Mouse (Mus musculus) embryonic facial prominence, embryonic 15.5 days (tissue): Measurements from ENCODE around the gene Fbxo47. TPM values are rescaled to one million over a fixed set of nuclear protein-coding genes. Genes with fewer than 3 reads are reported as not detected.
A peak's percentile ranks its signal among the peaks of the same experiment; 100 is the strongest.

Source experiments
- ATAC-seq: fragments of 200-750 bp; cut with Nextera tagmentation; 2 replicates; pipeline ENCODE4 v1.8.0; 2017; ENCODE audit warnings: low read depth, moderate TSS enrichment; ENCODE audit not compliant: insufficient number of reproducible peaks, low FRiP score, low TSS enrichment
- H3K27ac ChIP-seq: fragments of 300-500 bp; sonication (generic); replicated peaks from 2 replicates; pipeline ENCODE4 v1.5.1; 2015; ENCODE audit warnings: mild to moderate bottlenecking, inconsistent platforms
- H3K27me3 ChIP-seq: fragments of 300-500 bp; sonication (generic); 2 replicates; pipeline ENCODE4 v1.6.1; 2015; ENCODE audit warnings: inconsistent platforms
- H3K36me3 ChIP-seq: fragments of 300-500 bp; sonication (generic); 2 replicates; pipeline ENCODE4 v1.6.1; 2015; ENCODE audit warnings: mild to moderate bottlenecking, inconsistent platforms
- H3K4me1 ChIP-seq: fragments of 300-500 bp; sonication (generic); 2 replicates; pipeline ENCODE4 v1.6.1; 2015; ENCODE audit warnings: inconsistent platforms
- H3K4me2 ChIP-seq: fragments of 300-500 bp; sonication (generic); replicated peaks from 2 replicates; pipeline ENCODE4 v1.6.1; 2015; ENCODE audit warnings: mild to moderate bottlenecking, inconsistent platforms
- H3K4me3 ChIP-seq: fragments of 300-500 bp; sonication (generic); replicated peaks from 2 replicates; pipeline ENCODE4 v1.5.1; 2015; ENCODE audit warnings: mild to moderate bottlenecking, inconsistent platforms
- H3K9ac ChIP-seq: fragments of 300-500 bp; sonication (generic); 2 replicates; pipeline ENCODE4 v1.6.1; 2015; ENCODE audit warnings: inconsistent platforms
- H3K9me3 ChIP-seq: fragments of 300-500 bp; sonication (generic); replicated peaks from 2 replicates; pipeline ENCODE4 v1.6.1; 2016; ENCODE audit warnings: inconsistent platforms
- WGBS: fragments of 180-500 bp; shearing (Covaris S2); methylation state at CpG from one replicate; pipeline ENCODE4 v1.1.7; 2015; 5-methylcytosine and 5-hydroxymethylcytosine counted together
- polyA plus RNA-seq: library from polyadenylated mRNA; unstranded; fragments of >200 nt; fragmentation: Nextera tagmentation; extraction: Ambion mirVana; gene quantifications from 2 replicates; pipeline ENCODE4 v1.2.1, GENCODE M21; 2015

Gene Fbxo47
- polyA plus RNA-seq, 1 experiment from 2014 or later: 0.57 TPM

DNA sequence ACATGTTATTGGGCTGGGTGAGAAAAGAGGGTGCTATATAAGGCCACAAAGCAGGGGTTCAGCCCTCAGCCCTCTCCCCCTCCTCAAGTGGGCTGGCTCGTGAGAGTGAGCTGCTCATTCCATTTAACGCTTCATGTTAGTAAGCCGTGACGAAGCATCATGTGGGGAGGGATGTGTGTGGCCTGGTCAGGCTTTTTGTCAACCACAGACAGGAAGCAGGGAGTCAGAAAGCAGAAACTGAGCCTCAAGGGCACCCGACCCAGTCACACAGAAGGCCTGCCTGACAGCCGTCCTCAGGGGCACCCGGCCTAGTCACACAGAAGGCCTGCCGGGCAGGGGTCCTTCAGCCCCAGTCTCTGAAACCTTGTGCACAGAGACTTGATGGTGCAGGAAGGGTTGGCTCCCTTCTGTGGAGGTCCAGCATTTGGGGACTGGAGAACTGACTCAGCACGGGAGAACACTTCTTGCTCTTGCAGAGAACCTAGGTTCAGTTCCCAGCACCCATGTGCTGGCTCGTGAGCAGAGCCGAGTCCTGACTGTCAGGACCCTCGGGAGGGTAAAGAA lies 54.0 kb downstream of the Fbxo47 start:
- Histone ChIP-seq H3K36me3 (peaks cover 74% of the 10 kb centered on the region), H3K9ac (no peak overlapping the region), H3K27ac (no peak overlapping the region), H3K4me1 (0 out of 2 replicates have a peak, but pooled peaks cover 4% of the 10 kb centered on the region), H3K4me2 (no peak overlapping the region), H3K27me3 (no peaks in the 10 kb centered on the region), H3K4me3 (no peak overlapping the region), H3K9me3 (no peaks in the 10 kb centered on the region)
- ATAC-seq: no peak
- WGBS: 70% methylated on average over 12 of the region's 12 CpGs

DNA sequence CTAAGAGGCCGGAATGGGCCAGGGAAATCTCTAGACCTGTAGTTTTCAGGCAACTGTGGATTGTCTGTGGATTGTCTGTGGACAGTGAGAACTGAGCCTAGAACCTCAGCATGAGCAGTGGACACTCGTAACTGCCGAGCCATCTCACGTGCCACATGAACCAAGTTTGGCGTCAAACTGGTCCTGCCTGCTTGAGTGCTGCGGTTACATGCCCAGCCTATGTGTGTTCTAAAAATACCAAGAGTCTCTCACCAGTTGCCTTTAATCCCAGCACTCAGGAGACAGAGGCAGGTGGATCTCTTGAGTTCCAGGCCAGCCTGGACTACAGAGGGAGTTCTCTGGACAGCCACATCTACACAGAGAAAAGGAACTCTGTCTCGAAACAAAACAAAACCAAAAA lies 54.6 kb downstream of the Fbxo47 start:
- H3K27me3 ChIP-seq: no peaks in the 10 kb centered on the region
- no peak overlapping the region for H3K4me3 ChIP-seq
- no peaks in the 10 kb centered on the region for H3K9me3 ChIP-seq
- H3K9ac ChIP-seq: no peak overlapping the region
- H3K4me1 ChIP-seq: 0 out of 2 replicates have a peak, but pooled peaks cover 4% of the 10 kb centered on the region
- no peak overlapping the region; the same call in 1 of the 2 replicates for H3K27ac ChIP-seq
- WGBS: 83% methylated on average over 7 of the region's 7 CpGs
- H3K36me3 ChIP-seq: peaks cover 74% of the 10 kb centered on the region
- H3K4me2 ChIP-seq: no peak overlapping the region
- ATAC-seq: no peak

DNA sequence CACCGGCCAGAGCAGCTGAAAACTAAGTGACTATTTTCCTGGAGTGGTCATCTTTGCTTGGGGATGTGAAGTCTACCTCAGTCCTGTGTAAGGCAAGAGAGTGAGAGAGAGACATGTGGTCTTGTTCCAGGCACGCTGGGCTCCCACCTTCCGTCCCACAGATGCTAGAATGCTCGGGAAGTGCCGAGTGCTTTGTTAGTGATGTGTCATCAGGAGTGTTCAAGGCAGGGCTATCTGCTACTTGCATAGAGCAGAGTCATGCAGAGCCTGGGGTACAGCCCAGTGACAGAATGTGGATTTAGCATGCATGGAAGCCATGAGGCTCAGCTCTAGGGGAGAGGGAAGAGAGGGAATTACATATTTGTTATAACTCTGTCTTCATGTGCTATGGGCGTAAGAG lies 56.3 kb downstream of the Fbxo47 start:
- H3K9ac ChIP-seq: no peak overlapping the region
- H3K9me3 ChIP-seq: no peaks in the 10 kb centered on the region
- no peaks in the 10 kb centered on the region for H3K27me3 ChIP-seq
- no peak for ATAC-seq
- H3K4me1 ChIP-seq: peaks cover 8% of the 10 kb centered on the region; the same call in 1 of the 2 replicates
- 76% methylated on average over 6 of the region's 6 CpGs for WGBS
- no peak overlapping the region for H3K27ac ChIP-seq
- H3K4me3 ChIP-seq: no peak overlapping the region
- H3K4me2 ChIP-seq: no peak overlapping the region
- peaks cover 73% of the 10 kb centered on the region for H3K36me3 ChIP-seq

DNA sequence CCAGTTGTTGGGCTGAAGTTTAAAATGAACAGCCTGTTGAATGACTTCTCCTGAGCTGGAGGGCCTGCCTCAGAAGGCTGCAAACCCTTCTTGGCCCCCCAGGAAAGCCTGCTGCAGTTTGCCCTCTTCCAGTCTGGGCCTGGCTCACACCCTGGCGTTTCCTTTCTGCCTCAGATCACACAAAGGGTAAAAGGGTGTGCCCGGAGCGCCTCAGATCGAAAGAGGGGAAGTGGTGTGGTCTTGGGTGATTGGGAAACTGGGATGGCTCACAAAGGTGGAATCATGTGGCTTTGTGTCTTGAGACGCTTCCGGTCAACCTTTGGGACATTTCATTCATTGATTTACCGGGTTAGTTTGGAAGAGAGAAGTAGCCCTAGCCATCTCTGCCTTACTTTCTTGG lies 57.5 kb downstream of the Fbxo47 start:
- no peak overlapping the region for H3K27ac ChIP-seq
- H3K4me2 ChIP-seq: no peak overlapping the region
- H3K36me3 ChIP-seq: peaks cover 73% of the 10 kb centered on the region
- no peak overlapping the region for H3K4me3 ChIP-seq
- peaks cover 8% of the 10 kb centered on the region; the same call in 1 of the 2 replicates for H3K4me1 ChIP-seq
- 77% methylated on average over 7 of the region's 7 CpGs for WGBS
- no peaks in the 10 kb centered on the region for H3K27me3 ChIP-seq
- H3K9me3 ChIP-seq: no peaks in the 10 kb centered on the region
- no peak overlapping the region for H3K9ac ChIP-seq
- ATAC-seq: no peak

DNA sequence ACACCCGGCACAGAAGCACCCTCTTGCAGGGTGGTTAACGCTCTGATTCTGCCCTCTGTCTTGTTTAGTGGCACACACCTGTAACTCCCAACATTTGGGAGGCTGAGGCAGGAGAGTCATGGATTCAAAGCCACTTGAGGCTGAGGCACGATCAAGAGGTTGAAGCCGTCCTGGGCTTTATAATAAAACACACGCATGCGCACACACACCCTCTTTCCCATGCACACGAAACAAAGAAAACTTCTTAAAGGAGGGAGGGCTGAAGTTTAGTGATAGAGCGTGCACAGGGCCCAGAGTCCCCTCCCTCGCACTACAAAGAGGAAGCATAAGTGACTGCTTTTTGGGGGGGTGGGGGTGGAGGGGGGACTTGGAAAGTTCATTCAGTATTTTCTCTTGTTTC lies 58.0 kb downstream of the Fbxo47 start:
- Histone ChIP-seq H3K4me3 (no peak overlapping the region), H3K27me3 (no peaks in the 10 kb centered on the region), H3K4me2 (no peak overlapping the region), H3K9ac (no peak overlapping the region), H3K27ac (no peak overlapping the region), H3K36me3 (peaks cover 74% of the 10 kb centered on the region), H3K9me3 (no peaks in the 10 kb centered on the region), H3K4me1 (peaks cover 8% of the 10 kb centered on the region; the same call in 1 of the 2 replicates)
- ATAC-seq: no peak
- WGBS: 86% methylated on average over 9 of the region's 9 CpGs

DNA sequence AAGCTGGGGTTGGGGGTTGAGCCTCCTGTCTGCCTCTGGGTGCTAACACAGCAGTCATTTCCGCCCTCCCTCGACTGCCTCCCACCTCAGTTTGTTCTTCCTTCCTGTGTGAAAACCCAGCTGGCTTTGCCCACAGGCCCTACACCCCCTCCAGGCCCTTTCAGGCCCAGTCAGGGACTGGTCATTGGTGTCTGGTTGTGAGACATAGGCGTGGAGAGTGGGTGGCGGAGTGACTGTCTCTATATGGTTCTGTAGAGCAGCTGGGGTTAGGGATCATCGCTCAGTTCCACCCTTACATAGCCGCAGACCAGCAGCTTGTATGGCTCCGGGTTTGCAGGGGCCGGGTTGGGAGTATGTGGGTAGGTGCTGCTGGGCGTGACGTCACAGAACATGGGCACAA lies 58.7 kb downstream of the Fbxo47 start:
- 85% methylated on average over 10 of the region's 10 CpGs for WGBS
- H3K4me2 ChIP-seq: no peak overlapping the region
- no peaks in the 10 kb centered on the region for H3K9me3 ChIP-seq
- H3K4me3 ChIP-seq: no peak overlapping the region
- 0 out of 2 replicates have a peak, but pooled peaks have one; percentile 3 for ATAC-seq
- no peak overlapping the region for H3K27ac ChIP-seq
- H3K4me1 ChIP-seq: peaks cover 4% of the 10 kb centered on the region; the same call in 1 of the 2 replicates
- H3K36me3 ChIP-seq: peaks cover 74% of the 10 kb centered on the region
- H3K27me3 ChIP-seq: no peaks in the 10 kb centered on the region
- no peak overlapping the region for H3K9ac ChIP-seq

DNA sequence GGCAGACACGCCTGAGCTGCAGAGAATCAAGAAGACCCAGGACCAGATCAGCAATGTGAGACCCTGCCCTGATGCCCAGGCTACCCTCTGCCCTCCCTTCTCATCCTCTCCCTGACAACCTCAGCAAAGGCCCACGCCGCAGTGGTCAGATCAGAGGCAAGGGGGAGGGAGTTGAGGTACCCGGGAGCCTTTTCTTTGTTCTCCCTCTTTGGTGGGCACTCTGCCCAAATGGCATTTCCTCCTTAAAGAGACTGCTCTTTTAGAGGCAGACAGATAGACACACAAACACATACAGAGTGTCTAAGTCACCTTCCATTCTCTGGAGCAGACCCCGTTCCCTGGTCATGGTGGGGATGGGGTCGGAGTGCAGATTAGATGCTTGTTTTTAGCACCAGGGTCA lies 59.1 kb downstream of the Fbxo47 start:
- no peak overlapping the region for H3K27ac ChIP-seq
- no peaks in the 10 kb centered on the region for H3K9me3 ChIP-seq
- H3K4me3 ChIP-seq: no peak overlapping the region
- H3K27me3 ChIP-seq: no peaks in the 10 kb centered on the region
- 82% methylated on average over 6 of the region's 6 CpGs for WGBS
- peaks cover 4% of the 10 kb centered on the region; the same call in 1 of the 2 replicates for H3K4me1 ChIP-seq
- H3K4me2 ChIP-seq: no peak overlapping the region
- peaks cover 71% of the 10 kb centered on the region for H3K36me3 ChIP-seq
- H3K9ac ChIP-seq: no peak overlapping the region
- ATAC-seq: 0 out of 2 replicates have a peak, but pooled peaks have one; percentile 21

DNA sequence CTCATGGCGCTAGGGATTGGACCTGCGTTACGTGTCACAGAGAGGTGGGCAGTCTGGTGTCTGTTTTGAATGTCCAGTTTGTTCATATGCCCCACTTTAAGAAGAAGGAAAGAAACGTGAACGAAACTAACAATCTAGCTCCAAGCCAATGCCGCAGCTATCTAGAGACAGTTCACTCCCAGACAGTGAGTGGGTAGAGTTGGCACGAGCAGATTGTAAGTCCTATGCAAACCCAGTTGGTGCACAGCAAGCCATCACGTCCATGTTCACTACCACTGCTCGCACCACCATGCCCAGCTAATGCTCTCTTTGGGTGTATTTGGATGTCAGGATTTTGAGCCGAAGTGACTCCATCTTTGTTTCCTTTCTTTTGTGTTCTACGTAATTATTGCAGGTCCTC lies 59.8 kb downstream of the Fbxo47 start:
- 95% methylated on average over 11 of the region's 11 CpGs for WGBS
- H3K4me3 ChIP-seq: no peak overlapping the region
- H3K36me3 ChIP-seq: peaks cover 75% of the 10 kb centered on the region
- no peak overlapping the region for H3K27ac ChIP-seq
- H3K4me1 ChIP-seq: peaks cover 4% of the 10 kb centered on the region; the same call in 1 of the 2 replicates
- no peak overlapping the region for H3K9ac ChIP-seq
- H3K27me3 ChIP-seq: no peaks in the 10 kb centered on the region
- no peak overlapping the region for H3K4me2 ChIP-seq
- ATAC-seq: no peak
- no peaks in the 10 kb centered on the region for H3K9me3 ChIP-seq

DNA sequence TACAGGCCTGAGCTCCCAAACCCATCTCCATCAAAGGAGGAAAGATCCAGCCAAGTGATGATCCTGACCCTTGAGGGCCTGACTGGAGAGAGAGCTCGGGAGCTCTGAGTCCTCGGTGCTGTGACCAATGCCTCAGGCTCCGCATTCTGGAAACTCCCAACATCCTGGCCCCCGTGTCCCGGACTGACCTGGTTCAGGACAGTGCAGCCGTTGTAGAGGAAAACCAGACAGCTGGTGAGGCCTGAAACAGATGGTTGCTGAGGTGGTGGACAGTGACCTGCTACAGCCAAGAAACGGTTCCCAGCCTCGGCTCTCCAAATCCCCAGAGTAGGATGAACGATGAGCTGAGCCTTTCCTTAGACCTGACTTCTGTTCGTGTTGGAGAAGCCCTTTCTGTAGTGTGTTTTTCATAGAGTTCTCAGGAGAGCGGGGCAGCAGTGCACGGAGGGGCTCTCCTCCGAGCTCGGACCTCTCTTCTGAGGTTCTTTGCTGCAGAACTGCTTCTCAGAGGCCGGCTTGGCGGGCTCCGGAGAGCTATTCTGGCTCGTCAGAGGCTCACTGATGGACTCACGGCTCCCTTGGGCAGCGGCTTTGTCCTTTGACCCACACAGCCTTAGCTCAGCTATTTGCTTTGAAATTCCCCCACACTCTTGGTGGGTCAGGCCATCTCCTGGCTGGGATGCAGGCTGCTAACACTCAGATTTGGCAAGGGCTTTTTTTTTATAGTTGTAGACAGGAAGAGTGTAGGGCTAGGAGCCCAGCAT lies 60.9 kb downstream of the Fbxo47 start:
- Histone ChIP-seq H3K4me3 (no peak overlapping the region), H3K9ac (no peak overlapping the region), H3K4me2 (no peak overlapping the region), H3K4me1 (peaks cover 12% of the 10 kb centered on the region), H3K9me3 (no peaks in the 10 kb centered on the region), H3K27me3 (no peaks in the 10 kb centered on the region), H3K27ac (no peak overlapping the region), H3K36me3 (peaks cover 76% of the 10 kb centered on the region)
- ATAC-seq: no peak
- whole genome bisulfite sequencing: 57% methylated on average over 20 of the region's 20 CpGs

DNA sequence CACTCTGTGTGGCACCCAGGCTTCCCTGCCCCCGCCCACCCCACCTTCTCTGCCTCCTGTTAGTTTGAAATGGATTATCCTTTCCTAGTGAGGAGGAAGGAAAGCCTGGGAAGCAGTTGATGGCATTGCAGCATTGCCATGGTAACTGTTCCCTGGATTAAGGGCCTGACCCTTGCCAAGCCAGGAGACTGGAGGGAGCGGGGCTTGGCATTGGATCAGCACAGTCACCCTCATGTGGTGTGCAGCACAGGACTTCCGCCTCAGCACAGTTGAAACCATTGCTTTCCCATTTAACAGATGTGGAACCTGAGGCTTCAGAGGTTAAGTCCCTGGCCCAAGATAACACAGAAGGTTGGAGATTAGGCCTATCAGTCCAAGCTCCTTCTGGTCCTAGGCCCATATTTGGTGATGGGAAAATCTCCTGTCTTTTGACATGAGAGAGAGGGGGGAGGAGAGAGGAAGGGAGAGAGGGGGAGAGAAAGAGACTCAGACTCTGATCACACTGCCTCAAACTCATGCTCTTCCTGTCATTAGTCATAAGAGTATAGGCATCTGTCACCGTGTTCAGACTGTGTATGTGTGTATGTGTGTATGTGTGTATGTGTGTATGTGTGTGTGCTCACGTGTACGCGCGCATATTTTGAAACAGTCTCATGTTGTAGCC lies 62.4 kb downstream of the Fbxo47 start:
- no peak for ATAC-seq
- 92% methylated on average over 8 of the region's 8 CpGs for WGBS
- no peak overlapping the region for H3K27ac ChIP-seq
- H3K9ac ChIP-seq: no peak overlapping the region
- H3K27me3 ChIP-seq: no peaks in the 10 kb centered on the region
- peaks cover 27% of the 10 kb centered on the region for H3K4me1 ChIP-seq
- no peak overlapping the region for H3K4me2 ChIP-seq
- peaks cover 64% of the 10 kb centered on the region for H3K36me3 ChIP-seq
- H3K9me3 ChIP-seq: no peaks in the 10 kb centered on the region
- no peak overlapping the region for H3K4me3 ChIP-seq

DNA sequence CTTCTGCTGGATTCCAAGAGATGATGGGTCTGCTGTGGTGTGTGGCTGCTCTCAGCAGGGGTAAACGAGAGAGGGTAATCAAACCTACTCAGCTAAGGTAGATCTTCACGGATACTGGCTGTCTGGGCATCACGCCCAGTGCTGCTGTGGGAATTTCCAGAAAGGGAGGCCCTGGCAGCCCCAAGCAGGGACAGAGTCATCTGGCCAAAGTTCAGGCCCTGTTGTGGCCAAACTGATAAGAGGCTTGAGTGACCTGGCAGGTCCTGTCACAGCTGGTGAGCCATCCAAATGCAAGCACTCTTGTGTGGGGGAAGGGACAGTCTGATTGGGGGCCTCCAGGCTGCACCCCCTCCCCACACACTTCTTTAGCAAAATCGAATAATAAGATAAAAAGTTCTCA lies 63.1 kb downstream of the Fbxo47 start:
- H3K9ac ChIP-seq: no peak overlapping the region

More for the DNA sequence above, 63.1 kb downstream of the Fbxo47 start:
- no peak for ATAC-seq
- peaks cover 34% of the 10 kb centered on the region for H3K4me1 ChIP-seq
- H3K4me3 ChIP-seq: no peak overlapping the region
- H3K36me3 ChIP-seq: peaks cover 64% of the 10 kb centered on the region
- no peaks in the 10 kb centered on the region for H3K27me3 ChIP-seq
- no peaks in the 10 kb centered on the region for H3K9me3 ChIP-seq
- no peak overlapping the region for H3K4me2 ChIP-seq
- WGBS: 55% methylated on average over 4 of the region's 4 CpGs
- no peak overlapping the region for H3K27ac ChIP-seq
